Mouse (Mus musculus): ENCODE measurements around the gene Abr.

Abr gene

DNA sequence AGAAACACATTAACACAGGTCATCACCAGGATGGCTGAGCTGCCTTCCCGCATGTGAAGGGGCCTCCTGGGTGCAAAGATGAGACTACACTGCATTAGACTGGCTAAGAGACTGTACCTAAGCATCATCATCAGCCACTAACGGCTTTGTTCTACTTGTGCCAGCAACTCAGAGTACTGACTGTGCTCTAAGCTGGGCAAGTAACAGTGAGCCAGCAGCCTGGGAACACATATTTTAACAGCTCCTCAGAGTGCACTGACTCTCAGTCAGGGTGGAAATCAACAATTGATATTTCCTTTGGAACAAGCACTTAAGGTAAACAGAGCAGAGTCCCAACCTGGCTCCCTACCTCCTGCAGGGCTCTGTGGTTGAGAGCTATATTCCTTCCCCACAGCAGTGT, 250.0 kb downstream of the Abr start:
- DNase-seq (ENCODE audit: low spot score) = no peak

DNA sequence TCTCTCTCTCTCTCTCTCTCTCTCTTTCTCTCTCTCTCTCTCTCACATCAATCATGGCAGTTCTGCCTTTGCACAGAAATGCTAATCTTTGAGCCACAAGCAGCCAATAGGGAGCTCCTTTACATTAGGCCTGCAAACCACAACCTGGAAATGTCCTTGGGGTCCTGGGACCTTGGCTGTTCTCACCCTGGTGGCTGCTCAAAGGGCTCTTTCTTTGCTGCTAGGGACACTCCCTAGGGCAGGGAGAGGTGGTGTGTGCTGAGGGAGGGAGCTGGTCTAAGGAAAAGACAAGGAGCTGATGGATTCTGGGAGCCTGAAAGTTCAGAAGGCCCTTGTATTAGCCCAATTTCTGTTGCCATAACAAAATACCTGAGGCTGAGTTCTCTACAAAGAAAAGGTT, 251.6 kb downstream of the Abr start:
- DNase-seq (ENCODE audit: low spot score) = no peak

Data from c-Kit-positive CD71-positive TER-119-positive erythroid progenitor cells, embryonic 14.5 days (primary cell).